Mouse (Mus musculus) hematopoietic stem cell, adult 5-6 weeks (primary cell): Measurements from ENCODE around the gene Nes. TPM values are rescaled to one million over a fixed set of nuclear protein-coding genes. Genes with fewer than 3 reads are reported as not detected.

Experiments used
- ATAC-seq, 2 experiments: fragments of 125-278 bp in 1 of 2; replicated peaks in 1 of 2; 2 replicates each; pipeline ENCODE4 v1.8.0; 2016 to 2017; ENCODE audit warnings: inconsistent platforms in 2 of 2, mild to moderate bottlenecking in 2 of 2, moderate number of reproducible peaks in 2 of 2, low read depth in 1 of 2, moderate TSS enrichment in 1 of 2; ENCODE audit not compliant: low FRiP score in 2 of 2, poor library complexity in 2 of 2, severe bottlenecking in 2 of 2, insufficient read depth in 1 of 2, low TSS enrichment in 1 of 2
- total RNA-seq: library from RNA; stranded (forward); fragments of 172-1452, 232-1000 nt; gene quantifications from 2 replicates; pipeline ENCODE4 v1.2.3, GENCODE M21; 2017

Gene Nes
- total RNA-seq, 1 experiment from 2014 or later, result 0.35 TPM

DNA sequence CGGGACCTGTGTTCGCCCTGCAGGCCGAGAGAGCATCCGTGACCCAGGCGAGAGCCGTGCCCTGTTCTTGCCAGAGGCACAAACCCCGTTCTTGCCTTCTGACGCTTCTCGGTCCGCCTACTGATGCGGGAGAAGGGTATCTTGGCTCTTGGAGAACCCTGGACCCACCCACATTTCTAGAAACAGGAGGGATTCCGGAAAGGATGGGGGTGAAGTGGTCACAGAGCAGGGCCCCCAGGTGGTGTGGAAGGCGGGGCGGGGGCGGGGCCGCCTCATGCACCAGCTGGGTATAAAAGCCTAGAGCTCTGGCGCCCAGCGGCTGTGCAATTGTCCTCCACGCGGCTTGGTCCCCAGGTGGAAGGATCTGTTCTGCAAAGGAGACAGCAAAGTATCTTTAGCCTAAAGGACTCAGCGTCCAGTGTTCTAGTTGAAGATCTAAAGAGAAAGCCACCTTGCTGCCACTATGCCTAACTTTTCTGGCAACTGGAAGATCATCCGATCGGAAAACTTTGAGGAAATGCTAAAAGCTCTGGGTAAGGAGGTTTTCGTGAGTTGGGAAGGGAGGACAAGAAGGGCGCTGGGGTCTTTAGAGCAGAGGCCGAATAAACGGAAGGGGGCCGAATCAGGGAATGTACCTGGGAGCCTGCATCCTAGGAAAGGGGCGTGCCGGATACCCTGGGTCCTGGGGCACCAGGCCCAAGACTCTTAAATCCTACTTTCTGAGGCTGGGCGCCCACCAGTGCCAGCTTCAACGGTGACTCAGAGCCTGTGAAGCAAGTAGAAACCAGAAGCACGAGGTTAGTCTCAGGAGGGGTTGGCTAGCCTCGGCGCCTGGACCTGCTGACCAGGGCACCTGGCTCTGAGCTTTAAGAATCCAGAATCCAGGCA is 22.3 kb upstream of the Nes start, which contains the start of gene Crabp2:
Gene Crabp2, plus strand, starts transcription at position 289 of the 888 bp plus-strand sequence.
- ATAC-seq, result 0 out of 4 replicates have a peak, but pooled peaks of 1 of the 2 experiments have one; percentile 22

DNA sequence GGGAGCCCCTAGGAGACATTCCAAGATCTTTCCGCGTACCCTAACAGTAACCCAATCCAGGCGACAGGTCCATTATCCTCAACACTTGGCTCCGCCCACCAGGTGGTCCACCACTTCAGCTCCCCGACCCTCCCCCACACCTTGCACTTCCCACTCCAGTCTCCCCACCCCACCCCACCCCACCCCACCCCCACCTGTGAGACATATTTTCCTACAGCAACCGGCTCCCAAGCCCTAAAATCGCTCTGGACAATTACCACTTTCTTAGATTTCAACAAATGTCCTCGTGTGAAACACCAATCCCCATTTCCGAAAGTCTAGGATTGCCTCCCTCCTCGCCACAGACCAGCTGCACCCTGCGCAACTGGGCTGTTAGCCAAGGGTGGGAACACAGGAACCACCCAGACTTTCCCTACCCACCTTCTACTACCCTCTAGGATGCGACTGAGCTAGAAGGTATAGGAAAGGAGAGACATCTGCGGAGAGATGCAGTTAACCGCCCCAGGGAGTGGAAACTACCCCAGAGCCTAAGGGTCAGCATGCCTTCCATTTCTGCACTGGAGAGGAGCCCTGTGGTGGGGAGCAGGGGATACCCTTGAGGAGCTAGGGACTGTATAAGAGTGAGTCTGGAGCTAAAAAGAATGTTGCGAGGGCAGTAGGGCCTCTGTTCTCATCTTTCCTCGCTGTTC is 21.5 kb upstream of the Nes start:
- ATAC-seq, result no peak

DNA sequence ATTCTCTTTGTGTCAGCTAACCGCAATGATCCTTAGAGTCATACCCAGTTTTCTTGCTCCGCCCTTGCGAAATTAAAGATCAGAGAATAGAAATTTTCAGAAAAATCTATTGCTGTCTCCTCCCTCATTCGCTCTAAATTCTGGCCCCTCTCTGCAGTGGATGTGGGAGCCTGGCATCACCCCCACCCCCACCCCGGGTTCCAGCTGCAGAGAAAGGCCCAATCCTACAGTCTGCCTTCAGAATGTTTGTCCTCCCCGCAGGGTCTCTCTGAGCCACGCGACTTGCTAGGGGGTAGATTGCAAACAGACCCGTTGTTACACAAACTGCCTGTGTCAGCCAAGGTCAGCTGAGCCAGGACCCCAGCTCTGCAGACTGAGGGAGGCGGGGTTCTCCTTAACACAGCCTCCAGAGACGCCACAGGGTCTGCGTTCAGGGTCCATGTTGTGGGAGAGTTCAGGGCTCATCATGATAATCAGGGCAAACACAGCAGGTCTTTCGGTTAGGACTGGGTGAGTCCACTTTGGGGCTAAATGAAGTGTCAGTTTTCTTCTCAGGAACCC is 20.8 kb upstream of the Nes start:
- no peak for ATAC-seq

DNA sequence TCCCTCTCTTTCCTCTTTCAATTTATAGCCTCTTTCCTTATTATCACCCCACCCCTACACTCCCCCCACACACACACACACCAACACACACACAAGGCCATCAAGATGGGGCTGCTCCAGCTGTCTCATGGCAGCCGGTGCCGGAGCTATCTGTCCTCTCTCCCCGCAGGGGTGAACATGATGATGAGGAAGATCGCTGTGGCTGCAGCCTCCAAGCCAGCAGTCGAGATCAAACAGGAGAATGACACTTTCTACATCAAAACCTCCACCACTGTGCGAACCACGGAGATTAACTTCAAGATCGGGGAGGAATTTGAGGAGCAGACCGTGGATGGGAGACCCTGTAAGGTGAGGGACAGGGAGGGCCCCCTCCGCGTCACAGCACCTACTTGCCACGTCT is 18.9 kb upstream of the Nes start:
- ATAC-seq, result no peak

DNA sequence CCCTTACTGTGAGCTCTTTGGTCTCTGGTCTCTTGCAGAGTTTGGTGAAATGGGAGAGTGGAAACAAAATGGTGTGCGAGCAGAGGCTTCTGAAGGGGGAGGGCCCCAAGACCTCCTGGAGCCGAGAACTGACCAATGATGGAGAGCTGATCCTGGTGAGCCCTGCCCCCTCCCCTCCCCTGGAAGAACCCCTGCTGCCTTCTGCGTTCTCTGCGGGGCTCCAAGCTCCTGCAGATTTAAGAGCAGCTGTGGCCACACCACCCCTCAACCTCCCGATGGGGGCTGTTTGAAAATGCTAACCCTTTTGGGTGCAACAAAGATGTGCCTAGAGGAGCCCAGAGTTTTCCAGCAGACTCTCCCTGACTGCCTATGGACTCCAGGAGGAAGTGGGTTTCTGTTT is 18.4 kb upstream of the Nes start:
- no peak for ATAC-seq

DNA sequence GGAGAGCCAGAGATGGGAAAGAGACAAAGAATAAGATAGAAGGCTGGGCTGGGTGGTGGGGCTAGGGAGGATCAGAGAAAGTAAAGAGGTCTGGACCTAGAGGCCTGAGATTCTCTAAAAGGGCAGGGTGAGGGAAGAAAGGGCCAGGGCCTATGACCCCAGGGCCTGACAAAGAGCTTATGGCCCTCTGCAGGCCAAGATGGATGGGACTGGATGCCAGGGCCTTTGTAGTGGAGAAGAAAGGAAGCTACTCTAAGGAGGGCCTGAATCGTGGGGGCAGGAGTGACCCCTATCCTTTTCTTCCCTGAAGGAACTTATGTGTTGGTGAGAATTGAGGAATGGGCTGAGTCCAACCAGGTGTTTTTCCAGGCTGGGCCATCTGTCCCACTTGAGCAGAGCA is 12.8 kb upstream of the Nes start:
- no peak for ATAC-seq

DNA sequence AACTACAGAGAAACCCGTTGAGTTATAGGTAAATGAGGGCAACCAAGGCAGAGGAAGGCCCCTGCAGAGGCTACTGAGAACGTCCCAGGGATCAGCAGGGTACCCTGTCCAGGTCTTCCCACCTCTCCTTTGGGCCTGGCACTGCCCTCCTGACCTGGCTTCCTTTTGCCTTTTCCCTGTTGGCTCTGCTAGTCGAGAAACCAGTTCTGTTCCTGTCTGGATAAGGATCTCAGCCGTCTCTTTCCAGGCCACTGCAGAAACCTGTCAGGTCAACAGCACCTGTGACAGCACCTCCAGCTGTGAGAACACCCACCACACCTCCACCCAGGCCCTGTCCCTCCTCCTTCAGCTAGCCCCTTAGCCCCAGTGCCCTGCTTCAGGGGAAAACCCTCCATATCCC is 12.4 kb upstream of the Nes start:
- ATAC-seq, result no peak

DNA sequence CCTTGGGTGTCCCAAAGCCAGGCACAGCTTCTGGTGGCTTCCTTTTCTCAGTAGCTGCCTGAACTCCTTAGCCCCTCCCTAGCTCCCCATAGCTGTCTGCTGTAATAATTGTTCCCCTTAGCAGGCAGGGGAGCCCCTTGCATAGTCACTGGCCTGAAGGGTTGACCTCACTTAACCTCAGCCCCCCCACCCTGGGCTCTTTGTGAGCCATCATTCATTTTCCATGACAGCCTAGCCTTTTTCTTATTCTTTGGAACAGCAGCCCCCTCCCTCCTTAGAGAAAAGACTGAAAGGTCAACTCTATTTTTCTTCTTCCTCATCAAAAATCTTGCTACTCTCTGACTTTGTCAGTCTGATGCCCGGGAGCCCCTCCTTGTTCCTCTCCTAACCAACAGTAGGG is 11.9 kb upstream of the Nes start:
- ATAC-seq, result no peak

DNA sequence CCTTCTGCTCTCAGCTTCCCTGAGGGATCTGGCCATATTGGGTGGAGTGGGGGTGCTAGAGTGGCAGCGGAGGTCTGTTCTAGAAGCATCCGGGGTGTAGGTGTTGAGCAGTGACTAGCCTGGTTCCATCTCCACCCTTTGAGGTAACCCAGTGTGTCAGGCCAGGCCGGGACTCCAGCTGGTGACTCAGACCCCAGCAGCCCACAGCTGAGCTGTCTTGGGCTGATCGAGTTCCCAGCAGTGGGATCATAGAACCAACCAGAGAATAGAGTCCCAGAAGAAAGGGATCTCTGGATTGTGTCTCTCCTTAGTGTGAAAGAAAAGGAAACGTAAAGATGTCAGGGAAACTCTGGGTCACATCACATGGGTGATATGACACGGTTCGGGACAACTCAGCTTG is 11.5 kb upstream of the Nes start:
- no peak for ATAC-seq

DNA sequence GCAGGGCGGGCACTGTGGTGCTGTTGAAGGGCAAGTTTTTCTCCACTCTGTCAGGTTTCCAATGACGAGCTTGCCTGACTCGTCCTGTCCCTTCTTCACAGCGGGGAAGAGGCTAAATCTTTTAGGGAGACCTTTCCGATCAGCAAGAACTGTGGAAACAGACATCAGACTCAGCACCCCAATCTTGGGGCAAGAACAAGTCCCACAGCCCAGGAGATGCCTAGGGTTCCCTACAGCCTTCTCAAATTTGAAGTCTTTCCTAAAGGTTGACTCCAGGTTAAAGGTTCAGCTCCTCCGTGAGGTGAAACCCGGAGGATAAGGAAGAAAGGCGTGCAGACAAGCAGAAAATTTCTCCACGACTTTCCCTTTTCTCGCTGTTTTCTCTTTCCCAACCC is 10.7 kb upstream of the Nes start:
- no peak for ATAC-seq

DNA sequence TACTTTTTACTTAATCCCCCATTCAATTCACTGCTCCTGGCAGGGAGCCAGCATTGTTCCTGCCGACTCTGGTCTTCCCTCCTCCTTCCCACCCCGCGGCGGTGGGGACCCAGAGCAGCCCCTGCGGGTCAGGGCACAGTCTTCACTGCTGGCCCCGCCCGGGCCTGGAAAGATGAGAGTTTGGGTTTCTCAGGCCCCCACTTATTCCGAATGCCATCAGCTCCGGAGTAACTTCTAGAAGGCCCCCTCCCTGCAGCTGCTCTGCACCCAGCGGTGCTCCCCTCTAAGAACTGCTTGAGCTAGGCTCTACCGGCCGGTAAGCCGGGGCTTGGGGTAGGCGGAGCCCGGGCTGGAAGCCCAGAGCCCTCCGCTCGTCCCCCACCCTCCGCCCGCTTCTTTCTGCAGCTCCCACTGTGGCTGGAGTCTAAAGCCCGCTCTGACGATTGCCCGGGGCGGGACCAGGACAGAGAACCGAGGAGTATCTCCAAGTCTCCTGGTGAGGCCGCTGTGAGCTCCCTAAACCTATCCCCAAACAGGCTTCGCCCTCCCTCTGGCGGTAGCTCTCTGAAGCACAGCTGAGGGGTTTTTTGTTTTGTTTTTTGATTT is 10.2 kb upstream of the Nes start:
- ATAC-seq, result peak; percentile 97 to 99

DNA sequence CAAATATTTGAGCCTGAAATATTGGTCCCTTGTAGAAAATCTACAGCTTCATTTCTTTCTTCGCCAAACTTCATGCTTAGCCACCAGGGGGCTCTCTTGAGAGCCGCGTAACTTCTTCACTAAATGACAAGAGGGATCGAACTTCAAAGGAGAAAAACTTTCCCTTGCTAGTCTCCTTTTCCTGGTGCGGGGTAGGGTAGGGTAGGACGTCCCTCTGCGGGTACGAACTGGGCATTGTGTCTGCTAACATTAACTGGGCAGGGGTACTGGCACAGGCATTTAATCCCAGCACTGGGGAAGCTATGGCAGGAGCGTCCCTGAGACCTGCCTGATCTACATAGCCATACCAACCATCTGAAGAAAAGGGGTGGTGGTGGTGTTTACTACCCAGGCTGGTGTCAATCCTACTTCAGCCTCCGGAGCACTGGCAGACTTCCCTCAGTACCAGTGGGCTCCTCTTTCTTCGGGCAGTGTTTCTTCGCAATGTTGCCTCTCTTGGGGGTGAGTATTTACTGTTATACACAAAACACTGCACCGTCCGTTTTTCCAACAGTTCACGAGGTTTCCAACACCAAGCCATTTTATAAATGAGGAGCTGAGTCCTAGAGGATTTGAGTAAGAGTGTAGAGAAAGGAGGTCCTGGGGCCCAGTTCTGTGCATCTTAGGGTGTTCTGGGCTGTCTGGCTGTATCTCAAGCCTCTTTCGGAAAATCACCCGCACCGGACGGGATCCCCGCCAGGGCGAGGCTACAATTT is 517 bp upstream of the Nes start:
- 0 out of 4 replicates have a peak, but pooled peaks of 1 of the 2 experiments have one; percentile 20 for ATAC-seq

DNA sequence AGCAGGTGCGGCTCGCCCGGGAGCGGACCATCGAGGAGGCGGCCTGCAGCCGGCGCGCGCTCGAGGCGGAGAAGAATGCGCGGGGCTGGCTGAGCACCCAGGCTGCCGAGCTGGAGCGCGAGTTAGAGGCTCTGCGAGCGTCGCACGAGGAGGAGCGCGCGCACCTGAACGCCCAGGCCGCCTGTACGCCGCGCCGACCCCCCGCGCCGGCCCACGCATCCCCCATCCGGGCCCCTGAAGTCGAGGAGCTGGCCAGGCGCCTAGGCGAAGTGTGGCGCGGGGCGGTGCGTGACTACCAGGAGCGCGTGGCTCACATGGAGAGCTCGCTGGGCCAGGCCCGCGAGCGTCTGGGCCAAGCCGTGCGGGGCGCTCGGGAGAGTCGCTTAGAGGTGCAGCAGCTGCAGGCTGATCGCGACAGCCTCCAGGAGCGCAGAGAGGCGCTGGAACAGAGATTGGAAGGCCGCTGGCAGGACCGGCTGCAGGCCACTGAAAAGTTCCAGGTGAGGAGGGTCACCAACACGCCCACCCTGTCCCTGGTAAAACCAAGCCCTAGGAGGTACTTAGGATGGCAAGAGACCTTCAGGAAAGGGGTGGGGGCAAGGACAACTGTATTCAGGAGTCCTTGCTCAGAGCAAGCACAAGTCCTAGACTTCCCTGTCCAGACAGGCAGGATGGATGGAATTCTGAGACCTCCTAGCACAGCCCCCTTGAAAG is 768 bp downstream of the Nes start:
- no peak for ATAC-seq

DNA sequence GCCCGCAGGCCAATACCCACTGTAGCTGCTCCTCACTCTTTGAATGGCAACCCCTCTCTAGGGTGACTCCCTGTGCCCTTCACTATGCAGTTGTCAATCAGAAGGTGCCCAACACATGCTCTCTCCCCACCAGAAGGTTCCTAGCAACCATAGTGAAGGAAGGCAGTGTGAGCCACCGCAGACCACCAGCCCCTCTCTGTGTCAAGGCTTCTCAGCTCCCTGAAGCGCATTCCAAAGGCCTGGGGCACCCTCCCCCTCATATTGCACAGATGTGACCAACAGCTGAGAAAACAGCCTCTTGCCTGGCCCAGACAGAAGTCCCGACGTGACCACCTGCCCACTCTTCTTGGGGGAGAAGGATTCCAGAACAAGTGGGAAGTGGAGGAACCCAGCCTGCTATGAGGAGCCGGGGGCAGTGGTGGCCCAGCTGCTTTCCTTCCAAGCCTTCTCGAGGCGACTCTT is 1.4 kb downstream of the Nes start:
- no peak for ATAC-seq

DNA sequence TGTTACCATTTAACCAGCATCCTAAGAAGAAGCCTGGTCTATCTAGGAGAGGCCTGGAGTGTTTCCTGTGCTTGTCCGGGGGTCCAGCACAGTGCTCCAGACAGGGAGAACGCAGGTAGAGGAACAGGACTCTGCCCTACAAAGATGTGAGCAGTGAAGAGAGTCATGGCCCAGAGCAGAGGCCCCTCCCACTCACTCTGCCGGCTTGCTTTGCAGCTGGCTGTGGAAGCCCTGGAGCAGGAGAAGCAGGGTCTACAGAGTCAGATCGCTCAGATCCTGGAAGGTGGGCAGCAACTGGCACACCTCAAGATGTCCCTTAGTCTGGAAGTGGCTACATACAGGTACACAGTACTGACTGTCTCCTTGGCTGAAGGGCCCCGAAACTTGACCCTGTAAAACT is 1.9 kb downstream of the Nes start:
- no peak for ATAC-seq

DNA sequence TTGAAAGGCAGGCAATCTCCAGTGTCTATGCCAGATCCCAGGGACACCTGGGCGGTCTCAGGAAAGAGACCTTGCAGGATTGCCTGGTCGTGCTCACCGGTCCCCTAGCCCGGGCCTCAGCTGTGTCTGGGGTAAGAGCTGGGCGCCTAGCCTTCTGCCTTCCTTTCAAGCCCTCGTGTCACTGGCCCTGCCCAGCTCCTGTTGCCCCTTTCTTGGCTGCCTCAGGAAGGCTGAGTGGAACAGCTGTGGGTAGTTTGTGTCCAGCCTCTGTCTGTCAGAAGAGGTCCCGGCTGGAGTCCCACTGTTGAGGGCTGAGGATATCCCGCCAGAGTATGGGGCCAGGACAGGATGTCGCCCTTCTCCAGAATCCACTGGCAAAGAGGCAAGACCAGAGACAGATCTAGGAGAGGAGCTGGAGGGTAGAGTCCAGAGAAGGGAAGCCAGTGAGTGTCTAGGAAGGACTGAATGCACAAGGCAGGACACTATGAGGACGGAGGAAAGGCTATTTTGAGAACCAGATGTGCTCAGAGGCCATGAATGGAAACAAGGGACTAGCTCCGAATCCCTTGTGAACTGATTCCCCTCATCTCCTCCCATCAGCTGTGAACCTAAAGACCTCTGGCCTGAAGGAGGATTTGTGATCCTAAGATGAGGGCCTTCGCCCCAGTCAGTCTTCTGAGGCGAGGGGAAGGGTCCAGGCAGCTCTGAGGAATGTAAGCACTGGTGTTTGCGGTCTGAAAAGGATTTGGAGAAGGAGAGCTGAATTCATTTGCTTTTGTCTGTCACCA is 2.9 kb downstream of the Nes start:
- no peak for ATAC-seq
